Mouse (Mus musculus) liver, embryonic 13.5 days (tissue): ENCODE measurements at regions not wholly inside any gene's neighbourhood (a gene's known extent, or its start where the extent isn't known, plus 50 kb on each side); places are given as distances from the start of the nearest gene placed in this dataset.

Experiments
- ATAC-seq: fragments of 200-750 bp; cut with Nextera tagmentation; 2 replicates; pipeline ENCODE4 v1.8.0; 2017; ENCODE audit warnings: low read depth, mild to moderate bottlenecking, moderate number of reproducible peaks, moderate library complexity
- DNase-seq: peaks from one replicate; pipeline ENCODE4 v3.0.0; 2022
- H3K27ac ChIP-seq: fragments of 300-500 bp; sonication (generic); 2 replicates; pipeline ENCODE4 v1.5.1; 2015; ENCODE audit warnings: moderate library complexity, mild to moderate bottlenecking, inconsistent platforms
- H3K27me3 ChIP-seq: fragments of 300-500 bp; sonication (generic); 2 replicates; pipeline ENCODE4 v1.6.1; 2015; ENCODE audit warnings: mild to moderate bottlenecking, inconsistent platforms
- H3K36me3 ChIP-seq: fragments of 300-500 bp; sonication (generic); 2 replicates; pipeline ENCODE4 v1.6.1; 2015; ENCODE audit warnings: mild to moderate bottlenecking, inconsistent platforms
- H3K4me1 ChIP-seq: fragments of 300-500 bp; sonication (generic); replicated peaks from 2 replicates; pipeline ENCODE4 v1.6.1; 2015; ENCODE audit warnings: inconsistent platforms
- H3K4me2 ChIP-seq: fragments of 300-500 bp; sonication (generic); 2 replicates; pipeline ENCODE4 v1.6.1; 2015; ENCODE audit warnings: inconsistent platforms, mild to moderate bottlenecking, moderate library complexity
- H3K4me3 ChIP-seq: fragments of 300-500 bp; sonication (generic); replicated peaks from 2 replicates; pipeline ENCODE4 v1.5.1; 2015; ENCODE audit warnings: mild to moderate bottlenecking, inconsistent platforms
- H3K9ac ChIP-seq: fragments of 300-500 bp; sonication (generic); 2 replicates; pipeline ENCODE4 v1.6.1; 2015; ENCODE audit warnings: mild to moderate bottlenecking, inconsistent platforms
- H3K9me3 ChIP-seq: fragments of 300-500 bp; sonication (generic); replicated peaks from 2 replicates; pipeline ENCODE4 v1.6.1; 2016; ENCODE audit warnings: inconsistent platforms
- WGBS: fragments of 180-500 bp; shearing (Covaris S2); methylation state at CpG from one replicate; pipeline ENCODE4 v1.1.7; 2015; ENCODE audit not compliant: insufficient replicate concordance; 5-methylcytosine and 5-hydroxymethylcytosine counted together

DNA sequence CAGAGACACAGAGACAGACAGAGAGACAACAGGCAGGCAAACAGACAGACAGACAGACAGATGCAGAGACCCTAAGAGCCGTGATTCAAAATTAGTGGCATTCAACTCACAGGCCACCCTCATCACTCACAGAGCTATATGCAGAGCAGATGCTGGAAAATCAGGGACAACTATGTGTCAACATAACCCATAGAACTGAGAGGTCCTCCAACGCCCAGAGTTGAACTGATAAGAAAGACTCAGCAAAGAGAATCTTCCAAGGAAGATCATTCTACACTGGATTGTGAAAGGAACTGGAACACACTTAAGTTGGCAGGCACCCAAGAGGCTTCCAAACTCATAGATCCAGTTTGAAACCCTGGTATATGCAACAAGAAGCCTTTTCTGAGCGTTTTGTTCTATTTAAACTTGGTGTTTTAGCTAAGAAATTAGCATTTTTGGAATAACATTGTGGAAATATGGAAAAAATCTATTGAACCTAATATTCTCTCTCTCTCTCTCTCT is 65.1 kb upstream of the Rad23b start:
- no peak overlapping the region for H3K27ac ChIP-seq
- H3K9ac ChIP-seq = no peak overlapping the region
- ATAC-seq = no peak
- no peak overlapping the region for H3K4me2 ChIP-seq
- H3K27me3 ChIP-seq = no peaks in the 10 kb centered on the region
- no peaks in the 10 kb centered on the region for H3K36me3 ChIP-seq
- WGBS = 41% methylated on average over 3 of the region's 3 CpGs
- no peak for DNase-seq
- H3K4me3 ChIP-seq = no peak overlapping the region
- H3K9me3 ChIP-seq = no peaks in the 10 kb centered on the region
- no peaks in the 10 kb centered on the region for H3K4me1 ChIP-seq

DNA sequence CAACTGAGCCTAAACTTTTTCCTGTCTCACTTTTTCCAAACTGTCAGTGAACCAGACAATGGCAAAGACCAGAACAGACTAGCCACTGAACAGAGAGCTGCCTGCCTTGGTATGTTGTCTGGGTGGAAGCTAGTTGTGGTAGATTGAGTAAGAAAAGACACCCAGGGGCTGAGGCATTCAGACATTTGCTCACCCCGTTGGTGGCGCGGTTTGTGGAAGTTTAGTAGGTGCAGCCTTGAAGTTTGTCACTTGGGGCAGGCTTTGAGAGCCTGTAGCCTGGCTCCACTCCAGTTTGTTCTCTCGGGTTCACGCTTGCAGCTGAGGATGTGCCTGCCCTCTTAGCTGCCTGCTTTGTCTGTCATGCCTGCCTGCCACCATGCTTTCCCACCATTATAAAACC is 64.2 kb upstream of the Rad23b start:
- Histone ChIP-seq H3K4me2 (no peak overlapping the region), H3K4me1 (no peaks in the 10 kb centered on the region), H3K27me3 (no peaks in the 10 kb centered on the region), H3K9ac (no peak overlapping the region), H3K9me3 (no peaks in the 10 kb centered on the region), H3K36me3 (no peaks in the 10 kb centered on the region), H3K27ac (no peak overlapping the region), H3K4me3 (no peak overlapping the region)
- DNase-seq = no peak
- no peak for ATAC-seq
- 30% methylated on average over 5 of the region's 5 CpGs for WGBS

DNA sequence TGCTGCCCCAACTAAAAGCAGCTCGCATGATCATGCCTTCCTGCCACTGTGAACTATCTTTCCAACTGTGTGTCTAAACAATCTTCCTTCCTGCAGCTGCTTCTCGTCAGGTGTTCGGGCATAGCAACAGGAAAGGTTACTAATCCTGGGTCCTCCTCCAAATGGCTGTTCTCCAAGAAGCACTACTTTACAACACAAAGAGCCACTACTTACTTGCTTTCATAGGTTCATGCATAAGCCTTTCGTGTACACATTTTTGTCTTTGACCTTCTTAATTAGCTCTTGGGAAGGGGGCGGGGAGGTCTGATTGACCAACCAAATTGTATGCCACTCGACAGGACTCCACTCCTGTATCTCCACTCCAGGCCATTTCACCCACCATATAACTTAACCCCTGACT is 61.4 kb upstream of the Rad23b start:
- Histone ChIP-seq H3K4me1 (peaks cover 9% of the 10 kb centered on the region), H3K27me3 (no peaks in the 10 kb centered on the region), H3K4me2 (no peak overlapping the region), H3K36me3 (no peaks in the 10 kb centered on the region), H3K4me3 (no peak overlapping the region), H3K9me3 (no peaks in the 10 kb centered on the region), H3K27ac (no peak overlapping the region), H3K9ac (no peak overlapping the region)
- no peak for ATAC-seq
- 56% methylated on average over 6 of the region's 6 CpGs for WGBS
- no peak for DNase-seq

DNA sequence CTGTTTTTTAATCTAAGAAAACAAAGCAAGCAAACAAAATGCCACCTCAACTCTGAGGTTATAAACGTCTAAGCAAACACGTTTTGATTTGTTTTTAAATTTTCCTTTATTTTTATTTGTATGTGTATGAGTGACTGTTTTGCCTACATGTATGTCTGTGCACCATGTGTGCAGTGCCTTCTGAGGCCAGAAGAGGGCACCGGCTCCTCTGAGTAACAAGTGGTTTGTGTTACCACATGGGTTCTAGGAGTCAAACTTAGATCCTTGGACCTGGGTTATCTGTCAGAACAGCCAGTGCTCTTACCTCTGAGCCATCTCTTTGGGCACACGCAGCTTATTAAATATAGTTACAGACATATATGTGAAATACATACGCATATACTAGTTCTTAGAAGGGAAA is 57.6 kb upstream of the Rad23b start:
- Histone ChIP-seq H3K27me3 (no peaks in the 10 kb centered on the region), H3K4me2 (no peak overlapping the region), H3K9ac (no peak overlapping the region), H3K27ac (no peak overlapping the region), H3K4me1 (peaks cover 19% of the 10 kb centered on the region), H3K9me3 (no peaks in the 10 kb centered on the region), H3K36me3 (no peaks in the 10 kb centered on the region), H3K4me3 (no peak overlapping the region)
- peak; percentile 55; the same call in 1 of the 2 replicates for ATAC-seq
- 49% methylated on average over 5 of the region's 5 CpGs for WGBS
- peak; percentile 47 for DNase-seq

DNA sequence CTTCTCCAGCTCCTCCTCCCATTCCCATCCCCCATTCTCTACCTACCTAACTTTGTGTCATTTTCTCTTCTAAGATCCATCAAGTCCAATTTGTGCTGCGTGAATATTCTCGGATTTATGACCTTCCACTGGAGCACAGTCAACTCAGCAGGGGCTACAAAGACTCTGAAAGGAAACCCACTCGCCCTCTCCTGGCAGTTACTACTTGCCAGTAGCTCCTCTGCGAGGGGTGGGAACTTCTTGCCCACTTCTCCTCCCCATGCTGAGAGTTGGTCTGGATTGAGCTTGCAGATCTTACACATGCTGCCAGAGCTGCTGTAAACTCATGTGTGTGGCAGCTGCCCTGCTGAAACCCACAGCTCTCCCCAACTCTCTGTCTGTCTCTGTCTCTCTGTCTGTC is 57.1 kb upstream of the Rad23b start:
- ATAC-seq (no peak), DNase-seq (no peak)
- peaks cover 19% of the 10 kb centered on the region for H3K4me1 ChIP-seq
- 47% methylated on average over 4 of the region's 4 CpGs for WGBS
- H3K27me3 ChIP-seq = no peaks in the 10 kb centered on the region
- H3K4me3 ChIP-seq = no peak overlapping the region
- H3K27ac ChIP-seq = no peak overlapping the region
- H3K9me3 ChIP-seq = no peaks in the 10 kb centered on the region
- no peak overlapping the region for H3K9ac ChIP-seq
- peak overlapping the region; percentile 25; the same call in 1 of the 2 replicates for H3K4me2 ChIP-seq
- no peaks in the 10 kb centered on the region for H3K36me3 ChIP-seq

GRCm38 (mm10) chr4:55293347-55294079 is 56.3 kb upstream of the Rad23b start:
- H3K9me3 ChIP-seq = no peaks in the 10 kb centered on the region
- H3K36me3 ChIP-seq = no peaks in the 10 kb centered on the region
- peak overlapping the region; percentile 25 for H3K4me2 ChIP-seq
- no peak overlapping the region for H3K27ac ChIP-seq
- H3K4me3 ChIP-seq = no peak overlapping the region
- peaks cover 19% of the 10 kb centered on the region for H3K4me1 ChIP-seq
- WGBS = 16% methylated on average over 5 of the region's 5 CpGs
- peak; percentile 85 for ATAC-seq
- H3K27me3 ChIP-seq = no peaks in the 10 kb centered on the region
- H3K9ac ChIP-seq = no peak overlapping the region
- DNase-seq = peak; percentile 60

DNA sequence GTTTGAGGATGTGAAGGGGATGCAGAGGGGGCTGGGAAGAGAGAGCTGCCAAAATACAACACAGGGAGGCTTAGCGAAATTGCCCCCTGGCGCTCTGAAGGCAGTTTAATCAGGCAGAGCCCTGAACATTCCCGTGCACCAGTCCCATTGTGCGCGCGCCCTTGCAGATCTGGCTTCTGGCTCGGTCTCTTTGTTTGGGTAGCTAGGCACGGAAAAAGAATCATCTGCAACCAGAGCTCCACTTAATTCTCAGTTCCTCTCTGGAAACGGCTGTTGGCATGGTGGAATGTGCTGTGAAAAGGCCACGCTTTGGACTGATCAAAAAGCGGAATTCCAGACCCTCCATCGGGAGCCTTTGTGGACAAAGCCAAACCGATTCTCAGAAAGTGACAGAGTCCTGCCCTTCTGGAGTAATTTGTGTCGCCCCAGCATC is 55.6 kb upstream of the Rad23b start:
- H3K27me3 ChIP-seq = no peaks in the 10 kb centered on the region
- ATAC-seq (no peak), DNase-seq (no peak)
- H3K27ac ChIP-seq = no peak overlapping the region
- WGBS = 7% methylated on average over 14 of the region's 14 CpGs
- no peak overlapping the region for H3K9ac ChIP-seq
- peaks cover 19% of the 10 kb centered on the region for H3K4me1 ChIP-seq
- peak overlapping the region; percentile 29 for H3K4me3 ChIP-seq
- H3K4me2 ChIP-seq = peak overlapping the region; percentile 54
- H3K9me3 ChIP-seq = no peaks in the 10 kb centered on the region
- H3K36me3 ChIP-seq = no peaks in the 10 kb centered on the region

DNA sequence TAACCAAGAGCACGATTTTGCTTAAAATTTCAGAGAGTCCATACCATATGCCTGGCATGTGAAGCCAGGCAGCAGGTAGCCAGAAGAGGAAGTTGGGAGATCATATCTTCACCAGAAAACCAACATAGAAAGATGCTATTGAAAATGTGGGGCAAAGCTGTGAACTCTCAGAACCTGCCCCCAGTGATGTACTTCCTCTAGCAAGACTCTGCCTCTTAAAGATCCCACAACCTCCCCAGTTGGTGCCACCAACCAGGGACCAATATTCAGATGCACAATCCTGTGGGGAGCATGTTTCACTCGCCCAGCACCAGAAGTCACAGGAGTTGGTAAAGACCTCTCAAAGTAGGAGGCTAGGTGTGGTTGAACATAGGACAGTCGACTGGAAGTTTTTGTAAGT is 52.0 kb upstream of the Rad23b start:
- Histone ChIP-seq H3K9ac (no peak overlapping the region), H3K27ac (no peak overlapping the region), H3K4me3 (no peak overlapping the region), H3K4me1 (peaks cover 16% of the 10 kb centered on the region), H3K9me3 (no peaks in the 10 kb centered on the region), H3K27me3 (0 out of 2 replicates have a peak, but pooled peaks cover 3% of the 10 kb centered on the region), H3K4me2 (no peak overlapping the region), H3K36me3 (no peaks in the 10 kb centered on the region)
- 53% methylated on average over 3 of the region's 3 CpGs for WGBS
- no peak for ATAC-seq
- DNase-seq = no peak
